Comparison of ENCODE assay signal across 17 mouse cellular contexts in the genomic region with DNA sequence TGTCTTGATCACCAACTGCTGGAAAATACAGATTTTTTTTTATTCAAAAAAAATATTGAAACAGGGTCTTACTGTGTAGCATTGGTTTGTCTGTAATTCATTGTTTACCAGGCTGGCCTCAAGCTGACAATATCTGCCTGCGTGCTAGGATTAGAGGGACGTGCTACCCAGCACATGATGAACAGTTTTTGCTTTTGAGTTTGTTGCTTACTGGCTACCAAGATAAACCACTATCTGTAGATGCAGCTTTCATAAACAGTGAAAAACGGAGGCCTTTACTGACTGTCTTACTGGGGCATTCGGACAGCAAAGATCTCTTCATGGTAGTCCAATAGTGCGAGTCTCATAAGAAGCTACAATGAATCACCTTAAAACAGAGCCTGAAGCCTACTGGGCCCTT. TPM values are rescaled to one million over a fixed set of nuclear protein-coding genes. Genes with fewer than 3 reads are reported as not detected.
"Had no signal": no experiment of that assay in that cellular context is flagged by ENCODE, and none has a peak within 500 bp of the region (broad histone marks: within the 10 kb centered on the region; RNA-seq: fewer than 3 reads in every experiment).

No protein-coding gene starts in this region.

- H3K9me3 ChIP-seq: limb, embryonic 12.5 days; lung, embryonic 15.5 days; midbrain, embryonic 13.5 days had no signal

- H3K27ac ChIP-seq: limb, embryonic 12.5 days; lung, embryonic 15.5 days; macrophage; midbrain, embryonic 13.5 days had no signal

- H3K36me3 ChIP-seq: limb, embryonic 12.5 days; lung, embryonic 15.5 days; midbrain, embryonic 13.5 days had no signal

- H3K9ac ChIP-seq: limb, embryonic 12.5 days; lung, embryonic 15.5 days; midbrain, embryonic 13.5 days had no signal

- H3K27me3 ChIP-seq: limb, embryonic 12.5 days; lung, embryonic 15.5 days had no signal

- DNase-seq: kidney, adult 2 months; kidney, postnatal 36 days; layer of hippocampus, adult 9-11 months; layer of hippocampus, postnatal 36 days; lung, postnatal 14 days; right cerebral cortex, adult 18-20 months; right cerebral cortex, postnatal 25 days; thymus, adult 2 months; thymus, postnatal 25 days had no signal

- H3K4me2 ChIP-seq: limb, embryonic 12.5 days; lung, embryonic 15.5 days; midbrain, embryonic 13.5 days had no signal

- H3K4me3 ChIP-seq: limb, embryonic 12.5 days; lung, embryonic 15.5 days; midbrain, embryonic 13.5 days had no signal

- ATAC-seq: intestine, embryonic 16.5 days; midbrain, embryonic 13.5 days had no signal

RNA-seq across cellular contexts. Expression of gene Atp6ap1l, which starts 15.0 kb away (rescaled TPM):
- total RNA-seq: liver, adult 2 months had no signal
- polyA plus RNA-seq: intestine, embryonic 16.5 days; kidney, embryonic 16.5 days; liver, adult 2 months; lung, embryonic 15.5 days; macrophage; small intestine, adult 2 months had no signal
